Mouse (Mus musculus) stomach, embryonic 14.5 days (tissue): ENCODE measurements around the gene Tcirg1. TPM values are rescaled to one million over a fixed set of nuclear protein-coding genes. Genes with fewer than 3 reads are reported as not detected.

Source experiments
- ATAC-seq: fragments of 200-750 bp; cut with Nextera tagmentation; 2 replicates; pipeline ENCODE4 v1.8.0; 2017; ENCODE audit warnings: low read depth, moderate TSS enrichment; ENCODE audit not compliant: insufficient number of reproducible peaks, insufficient read depth, low FRiP score
- H3K27ac ChIP-seq: fragments of 300-500 bp; sonication (generic); 2 replicates; pipeline ENCODE4 v1.5.1; 2014; ENCODE audit warnings: mild to moderate bottlenecking, low read length, moderate library complexity, mixed read lengths
- H3K27me3 ChIP-seq: fragments of 300-500 bp; sonication (generic); 2 replicates; pipeline ENCODE4 v1.6.1; 2014; ENCODE audit warnings: low read length, control low read depth, mixed read lengths; ENCODE audit not compliant: control insufficient read depth, insufficient read depth
- H3K36me3 ChIP-seq: fragments of 300-500 bp; sonication (generic); 2 replicates; pipeline ENCODE4 v1.6.1; 2014; ENCODE audit warnings: mild to moderate bottlenecking, control low read depth, low read length, moderate library complexity, mixed read lengths; ENCODE audit not compliant: control insufficient read depth, insufficient read depth
- H3K4me1 ChIP-seq: fragments of 300-500 bp; sonication (generic); 2 replicates; pipeline ENCODE4 v1.6.1; 2014; ENCODE audit warnings: low read length, control low read depth, mixed read lengths; ENCODE audit not compliant: control insufficient read depth, insufficient read depth
- H3K4me2 ChIP-seq: fragments of 300-500 bp; sonication (generic); replicated peaks from 2 replicates; pipeline ENCODE4 v1.6.1; 2014; ENCODE audit warnings: low read depth, low read length, control low read depth
- H3K4me3 ChIP-seq: fragments of 300-500 bp; sonication (generic); 2 replicates; pipeline ENCODE4 v1.5.1; 2014; ENCODE audit warnings: low read depth, low read length, control low read depth
- H3K9ac ChIP-seq: fragments of 300-500 bp; sonication (generic); replicated peaks from 2 replicates; pipeline ENCODE4 v1.6.1; 2014; ENCODE audit warnings: low read depth, mild to moderate bottlenecking, control low read depth, low read length, moderate library complexity, mixed read lengths
- H3K9me3 ChIP-seq: fragments of 300-500 bp; sonication (generic); 2 replicates; pipeline ENCODE4 v1.6.1; 2016; ENCODE audit warnings: low read depth, low read length, control low read depth; ENCODE audit not compliant: control insufficient read depth
- WGBS: fragments of 180-500 bp; shearing (Covaris S2); extraction: QIAGEN DNeasy Blood & Tissue Kit; methylation state at CpG from one replicate; pipeline ENCODE4 v1.1.7; 2014; 5-methylcytosine and 5-hydroxymethylcytosine counted together
- polyA plus RNA-seq: library from polyadenylated mRNA; unstranded; fragments of >200 nt; fragmentation: Nextera tagmentation; extraction: Ambion mirVana; gene quantifications from 2 replicates; pipeline ENCODE4 v1.2.1, GENCODE M21; 2014

Gene Tcirg1
- polyA plus RNA-seq, 1 experiment from 2014 or later, result 28.4 TPM

GRCm38 (mm10) chr19:3910206-3910605 is 3.3 kb upstream of the Tcirg1 start:
- peaks cover 19% of the 10 kb centered on the region for H3K36me3 ChIP-seq
- no peaks in the 10 kb centered on the region for H3K27me3 ChIP-seq
- no peak overlapping the region for H3K4me2 ChIP-seq
- no peak overlapping the region for H3K27ac ChIP-seq
- no peak for ATAC-seq
- peaks cover 30% of the 10 kb centered on the region for H3K4me1 ChIP-seq
- H3K9me3 ChIP-seq, result no peaks in the 10 kb centered on the region
- 81% methylated on average over 5 of the region's 5 CpGs for WGBS
- no peak overlapping the region for H3K9ac ChIP-seq
- H3K4me3 ChIP-seq, result no peak overlapping the region

DNA sequence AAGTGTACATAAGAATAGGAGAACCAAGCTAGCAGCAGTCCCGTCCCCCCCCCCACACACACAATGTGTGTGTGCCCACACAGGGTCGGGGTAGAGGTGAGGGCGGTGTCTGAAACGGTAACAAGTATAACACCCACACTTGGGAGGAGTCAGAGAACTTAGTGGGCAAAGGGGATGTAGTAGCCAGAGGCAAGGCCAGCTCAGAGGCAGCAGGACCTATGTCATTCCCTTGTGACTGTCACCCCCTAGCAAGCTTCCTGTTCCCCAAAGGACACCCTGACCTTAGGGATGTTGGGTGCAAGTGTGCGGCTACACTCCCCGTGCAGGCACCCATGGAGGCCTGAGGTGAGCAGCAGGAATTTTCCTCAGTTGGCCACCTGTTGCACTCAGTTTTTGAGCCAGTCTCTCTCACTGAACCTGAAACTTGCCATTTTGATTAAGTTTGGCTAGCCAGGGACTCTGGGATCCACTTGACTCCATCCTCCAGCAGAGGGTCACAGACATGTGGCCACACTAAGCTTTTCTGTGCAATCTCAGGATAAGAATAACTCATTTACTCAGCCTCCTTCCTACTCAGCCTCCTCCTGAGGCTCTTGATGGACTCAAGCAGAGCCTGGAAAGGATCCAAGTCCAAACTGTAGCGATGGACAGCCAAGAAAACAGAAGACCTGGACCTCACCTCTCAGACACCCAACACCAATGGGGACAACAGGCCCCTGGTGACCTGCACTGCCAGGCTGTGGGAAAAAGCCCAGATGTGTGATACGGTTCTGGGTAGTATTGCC is 1.1 kb upstream of the Tcirg1 start:
- no peak for ATAC-seq
- H3K9me3 ChIP-seq, result no peaks in the 10 kb centered on the region
- peaks cover 27% of the 10 kb centered on the region for H3K4me1 ChIP-seq
- no peaks in the 10 kb centered on the region for H3K27me3 ChIP-seq
- peak overlapping the region; percentile 78 for H3K4me2 ChIP-seq
- 76% methylated on average over 8 of the region's 8 CpGs for WGBS
- H3K27ac ChIP-seq, result no peak overlapping the region
- 0 out of 2 replicates have a peak overlapping the region, but pooled peaks have one; percentile 55 for H3K4me3 ChIP-seq
- H3K9ac ChIP-seq, result no peak overlapping the region
- H3K36me3 ChIP-seq, result peaks cover 23% of the 10 kb centered on the region

GRCm38 (mm10) chr19:3906326-3906725 is 607 bp downstream of the Tcirg1 start:
- Histone ChIP-seq H3K4me3 (peak overlapping the region; percentile 55), H3K36me3 (peaks cover 37% of the 10 kb centered on the region), H3K27ac (peak overlapping the region; percentile 29; the same call in 1 of the 2 replicates), H3K4me1 (peaks cover 23% of the 10 kb centered on the region), H3K27me3 (no peaks in the 10 kb centered on the region), H3K9me3 (no peaks in the 10 kb centered on the region), H3K4me2 (peak overlapping the region; percentile 78), H3K9ac (peak overlapping the region; percentile 52)
- WGBS, result 32% methylated on average over 10 of the region's 10 CpGs
- ATAC-seq, result no peak

DNA sequence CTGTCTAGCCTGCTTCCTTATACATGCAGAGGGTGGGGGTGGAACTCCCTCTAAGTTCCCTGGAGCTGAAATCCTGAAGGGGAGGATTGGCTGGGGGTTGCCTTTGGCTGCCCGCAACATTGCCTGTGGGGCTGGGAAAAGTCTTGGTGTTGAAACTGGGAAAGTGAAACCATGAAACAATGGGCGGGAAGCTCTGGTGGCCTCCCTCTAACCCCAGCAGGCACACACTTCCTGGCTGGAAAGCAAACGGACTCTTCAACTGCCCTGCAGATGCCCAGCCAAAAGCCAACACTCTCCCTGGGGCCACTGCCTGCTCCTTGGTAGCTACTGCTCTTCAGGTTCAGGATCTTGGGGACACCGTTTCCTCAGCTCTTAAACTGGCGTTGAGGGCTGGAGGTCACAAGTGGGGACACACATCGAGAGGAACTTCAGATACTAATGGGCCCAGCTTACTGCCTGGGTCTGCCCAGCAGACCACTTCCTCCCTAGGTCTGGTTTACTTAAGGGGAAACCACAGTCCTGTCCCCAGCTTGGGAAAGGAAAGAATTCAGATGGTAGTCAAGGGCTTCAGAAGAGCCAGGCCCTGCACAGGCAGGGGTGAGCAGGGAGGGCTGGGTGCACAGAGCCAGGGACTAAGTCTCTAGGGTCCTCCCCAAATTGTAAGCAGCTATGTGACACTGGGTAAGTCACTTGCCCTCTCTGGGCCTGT is 1.5 kb downstream of the Tcirg1 start:
- WGBS, result 37% methylated on average over 6 of the region's 6 CpGs
- ATAC-seq, result no peak
- H3K4me3 ChIP-seq, result peak overlapping the region; percentile 3; the same call in 1 of the 2 replicates
- H3K36me3 ChIP-seq, result peaks cover 32% of the 10 kb centered on the region
- H3K4me1 ChIP-seq, result peaks cover 23% of the 10 kb centered on the region
- peak overlapping the region; percentile 68 for H3K27ac ChIP-seq
- no peaks in the 10 kb centered on the region for H3K27me3 ChIP-seq
- peak overlapping the region; percentile 78 for H3K4me2 ChIP-seq
- H3K9me3 ChIP-seq, result no peaks in the 10 kb centered on the region
- H3K9ac ChIP-seq, result no peak overlapping the region; the same call in 1 of the 2 replicates

- Histone ChIP-seq H3K36me3 (peaks cover 32% of the 10 kb centered on the region), H3K27me3 (no peaks in the 10 kb centered on the region), H3K27ac (no peak overlapping the region), H3K4me2 (peak overlapping the region; percentile 78; the same call in 1 of the 2 replicates), H3K9me3 (no peaks in the 10 kb centered on the region), H3K9ac (no peak overlapping the region), H3K4me1 (peaks cover 23% of the 10 kb centered on the region), H3K4me3 (no peak overlapping the region)
- ATAC-seq, result no peak
- 69% methylated on average over 10 of the region's 10 CpGs for WGBS
These were observed 2.6 kb downstream of the Tcirg1 start for GRCm38 (mm10) chr19:3904363-3904675.

GRCm38 (mm10) chr19:3903648-3904362 is 3.1 kb downstream of the Tcirg1 start:
- 70% methylated on average over 25 of the region's 25 CpGs for WGBS
- no peak overlapping the region for H3K9ac ChIP-seq
- H3K4me1 ChIP-seq, result peaks cover 23% of the 10 kb centered on the region
- H3K4me3 ChIP-seq, result no peak overlapping the region
- peaks cover 27% of the 10 kb centered on the region for H3K36me3 ChIP-seq
- no peak overlapping the region for H3K27ac ChIP-seq
- no peak for ATAC-seq
- H3K9me3 ChIP-seq, result no peaks in the 10 kb centered on the region
- H3K27me3 ChIP-seq, result no peaks in the 10 kb centered on the region
- no peak overlapping the region for H3K4me2 ChIP-seq

DNA sequence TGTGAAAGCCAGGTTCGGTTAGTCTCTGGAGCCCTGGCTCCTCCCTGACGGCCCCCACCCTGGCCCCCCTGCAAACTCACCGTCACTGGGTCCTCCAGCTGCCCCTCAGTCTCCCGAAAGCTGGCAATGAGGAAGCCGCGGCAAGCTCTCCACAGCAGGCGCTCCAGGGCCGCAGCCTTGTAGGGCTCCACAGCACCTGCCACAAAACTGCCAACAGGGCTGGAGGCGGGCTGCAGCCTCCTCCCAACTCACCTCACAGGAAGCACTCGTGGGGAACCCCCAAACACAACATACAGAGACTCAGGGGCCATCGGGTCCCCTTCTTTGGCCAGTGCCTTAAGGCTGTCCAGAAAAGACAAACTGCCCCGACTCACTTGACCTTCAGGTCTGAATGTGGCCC is 4.0 kb downstream of the Tcirg1 start:
- no peaks in the 10 kb centered on the region for H3K9me3 ChIP-seq
- no peak overlapping the region for H3K4me3 ChIP-seq
- no peaks in the 10 kb centered on the region for H3K27me3 ChIP-seq
- H3K36me3 ChIP-seq, result peaks cover 22% of the 10 kb centered on the region
- H3K4me2 ChIP-seq, result no peak overlapping the region
- WGBS, result 79% methylated on average over 12 of the region's 12 CpGs
- H3K27ac ChIP-seq, result no peak overlapping the region
- H3K9ac ChIP-seq, result no peak overlapping the region
- no peak for ATAC-seq
- H3K4me1 ChIP-seq, result peaks cover 23% of the 10 kb centered on the region

DNA sequence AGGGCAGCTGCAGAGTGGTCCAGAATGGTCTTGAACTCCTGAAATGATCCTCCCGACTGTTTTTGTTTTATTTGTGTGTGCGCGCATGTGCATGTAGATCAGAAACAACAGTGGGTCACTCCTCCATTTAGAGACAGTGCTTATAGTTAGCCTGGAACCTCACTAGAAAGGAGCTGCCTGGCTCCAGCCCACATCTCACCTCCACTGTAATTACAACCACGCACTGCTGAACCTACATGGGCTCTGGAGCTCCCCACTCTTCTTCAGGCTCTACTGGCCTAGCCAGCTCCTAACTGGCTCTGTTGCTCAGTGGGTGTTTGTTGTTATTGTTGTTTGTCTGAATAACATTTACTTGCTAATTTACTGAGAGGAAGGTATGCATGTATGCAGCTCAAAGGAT is 7.3 kb downstream of the Tcirg1 start:
- Histone ChIP-seq H3K4me3 (no peak overlapping the region), H3K4me1 (0 out of 2 replicates have a peak, but pooled peaks cover 4% of the 10 kb centered on the region), H3K4me2 (no peak overlapping the region), H3K27ac (no peak overlapping the region), H3K9ac (no peak overlapping the region), H3K27me3 (no peaks in the 10 kb centered on the region), H3K9me3 (no peaks in the 10 kb centered on the region), H3K36me3 (peaks cover 43% of the 10 kb centered on the region)
- 92% methylated on average over 4 of the region's 4 CpGs for WGBS
- ATAC-seq, result no peak
